ENCODE assay signal across 9 mouse cellular contexts in genomic region chr8:105634771-105635458, GRCm38 (mm10). TPM values are rescaled to one million over a fixed set of nuclear protein-coding genes. Genes with fewer than 3 reads are reported as not detected.
DNase-seq lines count a peak whose midpoint lies in the region; ATAC-seq and TF ChIP-seq lines count a peak whose summit lies in the region.
"Had no signal": no experiment of that assay in that cellular context is flagged by ENCODE, and none has a peak within 500 bp of the region (broad histone marks: within the 10 kb centered on the region; RNA-seq: fewer than 3 reads in every experiment).

No protein-coding gene starts in this region.

- no peak for TF ChIP-seq POLR2A in heart, adult 2 months (IDR thresholded peaks at IDR 0.05; ENCODE audit: insufficient read depth, low read depth, low read length)

- H3K4me1 ChIP-seq in heart, adult 2 months (ENCODE audit: control insufficient read depth, insufficient read depth, low read length): peaks cover 8% of the 10 kb centered on the region
- H3K4me1 ChIP-seq in forebrain, postnatal 0 days (ENCODE audit: insufficient read depth): peaks cover 13% of the 10 kb centered on the region

- ATAC-seq in forebrain, postnatal 0 days: no peak

- peak; percentile 82 for DNase-seq in heart, adult 11 months
- DNase-seq in heart, adult 2 months: no peak
- DNase-seq in A20 (ENCODE audit: low read depth, low spot score) (peak; percentile 45), MN1 (ENCODE audit: low spot score) (no peak)
- no peak for DNase-seq in forebrain, postnatal 0 days
- DNase-seq in natural killer cell, adult 2 months (ENCODE audit: low spot score in 2 of 2): no peak
- no peak for DNase-seq in T-cell, adult 2 months (ENCODE audit: low spot score)
- DNase-seq: layer of hippocampus, postnatal 36 days had no signal

- no peaks in the 10 kb centered on the region for H3K9me3 ChIP-seq in forebrain, postnatal 0 days (ENCODE audit: low read length)

- no peak for TF ChIP-seq CTCF in heart, adult 2 months (IDR thresholded peaks at IDR 0.05)
- TF ChIP-seq CTCF in forebrain, postnatal 0 days (IDR thresholded peaks at IDR 0.05; ENCODE audit: low read depth): no peak

- intact Hi-C loops in heart, adult 2 months (cut with DNase I): loop anchor here (5.0 kb wide), 3 partner anchors 67 to 122 kb away; partner anchors contain the start of genes Acd, Atp6v0d1, Gfod2 and Pard6a

- H3K4me3 ChIP-seq in heart, adult 2 months: no peak overlapping the region
- H3K4me3 ChIP-seq in forebrain, postnatal 0 days (ENCODE audit: low read depth, low read length): no peak overlapping the region
- peak overlapping the region; percentile 70 for H3K4me3 ChIP-seq in macrophage (ENCODE audit: inconsistent target)

- no peaks in the 10 kb centered on the region for H3K27me3 ChIP-seq in heart, adult 2 months (ENCODE audit: control insufficient read depth, insufficient read depth, low read length)
- H3K27me3 ChIP-seq in forebrain, postnatal 0 days (ENCODE audit: insufficient read depth, low read length): no peaks in the 10 kb centered on the region

- H3K36me3 ChIP-seq in heart, adult 2 months (ENCODE audit: control insufficient read depth, insufficient read depth, low read length): peaks cover 10% of the 10 kb centered on the region
- no peaks in the 10 kb centered on the region for H3K36me3 ChIP-seq in forebrain, postnatal 0 days (ENCODE audit: insufficient read depth)
- no peaks in the 10 kb centered on the region for H3K36me3 ChIP-seq in macrophage (ENCODE audit: inconsistent target)

- H3K27ac ChIP-seq in heart, adult 2 months: no peak overlapping the region
- no peak overlapping the region for H3K27ac ChIP-seq in forebrain, postnatal 0 days (ENCODE audit: low read depth, low read length)
- H3K27ac ChIP-seq in macrophage: peak overlapping the region; percentile 73

- H3K4me2 ChIP-seq in forebrain, postnatal 0 days (ENCODE audit: low read depth): peak overlapping the region; percentile 83; the same call in 1 of the 2 replicates

- WGBS in heart, adult 2 months: 76% methylated on average over 2 of the region's 2 CpGs
- WGBS in forebrain, postnatal 0 days: 89% methylated on average over 2 of the region's 2 CpGs
- 48% methylated on average over 2 of the region's 2 CpGs for WGBS in macrophage (ENCODE audit: missing documents)

- H3K79me2 ChIP-seq in heart, adult 2 months (replicated peaks; ENCODE audit: control insufficient read depth, insufficient read depth, low read length): peaks cover 5% of the 10 kb centered on the region
- H3K79me2 ChIP-seq in macrophage (ENCODE audit: inconsistent target): peaks cover 34% of the 10 kb centered on the region

- TF ChIP-seq EP300 in heart, adult 2 months (IDR thresholded peaks at IDR 0.05; ENCODE audit: insufficient read depth, low read depth, low read length): no peak

- no peak overlapping the region for H3K9ac ChIP-seq in heart, adult 2 months (ENCODE audit: low read depth, low read length)
- H3K9ac ChIP-seq in forebrain, postnatal 0 days: no peak overlapping the region

RNA-seq across cellular contexts. Expression of gene Ctcf, which starts 1.5 kb away (rescaled TPM):
- total RNA-seq in heart, adult 2 months (2021): 10 to 100 TPM; 41.4 to 41.9 TPM
- polyA plus RNA-seq in heart, adult 2 months (2012; rRNA removed): 9.3 and 13.6 TPM in 2 replicates
- 39.5 and 52.5 TPM in 2 replicates for total RNA-seq in forebrain, postnatal 0 days (2014; rRNA removed)
- polyA plus RNA-seq in forebrain, postnatal 0 days (2015; fragmentation: Nextera tagmentation; extraction: Ambion mirVana): 67.9 and 86.0 TPM in 2 replicates
- total RNA-seq in macrophage (2018; cell fraction: chromatin; rRNA removed): 100 to 1,000 TPM in 9 of 26 experiments, 10 to 100 TPM in 17; 32.2 to 135 (median 83.9) TPM
- 10 to 100 TPM; 21.4 to 50.1 (median 40.2) TPM for total RNA-seq in macrophage (2018; cell fraction: cytosol; rRNA removed)
- 10 to 100 TPM; 31.0 to 89.2 (median 50.9) TPM for total RNA-seq in macrophage (2018; cell fraction: nucleus; rRNA removed)
- 38.0 to 50.3 TPM (median 38.3 TPM) in 3 replicates for polyA plus RNA-seq in macrophage (2018)

RNA-seq across cellular contexts. Expression of gene Agrp, which starts 2.3 kb away (rescaled TPM):
- not detected for total RNA-seq in heart, adult 2 months (2021)
- 0.31 TPM in 1 of 2 replicates, not detected in the other for polyA plus RNA-seq in heart, adult 2 months (2012; rRNA removed)
- 1.5 TPM in 1 of 2 replicates, not detected in the other for total RNA-seq in forebrain, postnatal 0 days (2014; rRNA removed)
- 0.62 and 0.90 TPM in 2 replicates for polyA plus RNA-seq in forebrain, postnatal 0 days (2015; fragmentation: Nextera tagmentation; extraction: Ambion mirVana)
- total RNA-seq in macrophage (2018; cell fraction: chromatin; rRNA removed): not detected
- not detected for total RNA-seq in macrophage (2018; cell fraction: cytosol; rRNA removed)
- total RNA-seq in macrophage (2018; cell fraction: nucleus; rRNA removed): not detected
- polyA plus RNA-seq in macrophage (2018): not detected in 3 replicates
- total RNA-seq: layer of hippocampus, postnatal 36 days had no signal

RNA-seq across cellular contexts. Expression of gene Ripor1, which starts 29.9 kb away (rescaled TPM):
- 10 to 100 TPM; 42.5 to 51.6 TPM for total RNA-seq in heart, adult 2 months (2021)
- polyA plus RNA-seq in heart, adult 2 months (2012; rRNA removed): 39.2 TPM in 2 replicates
- total RNA-seq in forebrain, postnatal 0 days (2014; rRNA removed): 9.2 and 10.6 TPM in 2 replicates
- 37.2 and 37.4 TPM in 2 replicates for polyA plus RNA-seq in forebrain, postnatal 0 days (2015; fragmentation: Nextera tagmentation; extraction: Ambion mirVana)
- 10 to 100 TPM in 16 of 26 experiments, 1 to 10 TPM in 10; 2.0 to 47.5 (median 12.8) TPM for total RNA-seq in macrophage (2018; cell fraction: chromatin; rRNA removed)
- 10 to 100 TPM in 19 of 26 experiments, 1 to 10 TPM in 7; 7.1 to 21.1 (median 11.2) TPM for total RNA-seq in macrophage (2018; cell fraction: cytosol; rRNA removed)
- 10 to 100 TPM in 11 of 26 experiments, 1 to 10 TPM in 15; 4.1 to 36.0 (median 9.4) TPM for total RNA-seq in macrophage (2018; cell fraction: nucleus; rRNA removed)
- 13.3 to 20.5 TPM (median 14.5 TPM) in 3 replicates for polyA plus RNA-seq in macrophage (2018)

RNA-seq across cellular contexts. Expression of gene Carmil2, which starts 51.2 kb away (rescaled TPM):
- under 1 TPM; 0.16 to 0.25 TPM for total RNA-seq in heart, adult 2 months (2021)
- polyA plus RNA-seq in heart, adult 2 months (2012; rRNA removed): 0.29 and 1.4 TPM in 2 replicates
- total RNA-seq in forebrain, postnatal 0 days (2014; rRNA removed): 4.4 and 5.6 TPM in 2 replicates
- polyA plus RNA-seq in forebrain, postnatal 0 days (2015; fragmentation: Nextera tagmentation; extraction: Ambion mirVana): 21.5 and 28.0 TPM in 2 replicates
- total RNA-seq in macrophage (2018; cell fraction: chromatin; rRNA removed): 1 to 10 TPM in 11 of 26 experiments, under 1 TPM in 14, not detected in 1; 0.28 to 2.9 (median 0.86) TPM
- total RNA-seq in macrophage (2018; cell fraction: cytosol; rRNA removed): under 1 TPM in 17 of 26 experiments, not detected in 9; 0.03 to 0.10 (median 0.06) TPM
- 1 to 10 TPM in 5 of 26 experiments, under 1 TPM in 20, not detected in 1; 0.12 to 1.6 (median 0.60) TPM for total RNA-seq in macrophage (2018; cell fraction: nucleus; rRNA removed)
- 0.13 TPM in 1 of 3 replicates, not detected in the others for polyA plus RNA-seq in macrophage (2018)

Comparison
In these comparisons a context has a peak if more than half of its experiments do, and no peak if none do; other contexts are left out.
1. DNase-seq: peak in heart, adult 11 months (single experiment) and A20 (single experiment); none in heart, adult 2 months (0 of 2), forebrain, postnatal 0 days (single experiment), natural killer cell, adult 2 months (0 of 2), T-cell, adult 2 months (single experiment) and MN1 (single experiment).